Mouse (Mus musculus) forebrain, embryonic 15.5 days (tissue): ENCODE results near the gene Gm3727. TPM values are rescaled to one million over a fixed set of nuclear protein-coding genes. Genes with fewer than 3 reads are reported as not detected.
"Not testable (repeated sequence)": the region's sequence is repeated elsewhere in the genome, so short reads cannot be mapped to it uniquely, and the experiment has no call there.

Source experiments
- ATAC-seq: fragments of 200-750 bp; cut with Nextera tagmentation; replicated peaks from 2 replicates; pipeline ENCODE4 v1.8.0; 2017; ENCODE audit warnings: mild to moderate bottlenecking, moderate TSS enrichment, moderate library complexity
- H3K27ac ChIP-seq: fragments of 300-500 bp; sonication (generic); replicated peaks from 2 replicates; pipeline ENCODE4 v1.5.1; 2015; ENCODE audit warnings: mild to moderate bottlenecking, inconsistent platforms
- H3K27me3 ChIP-seq: fragments of 300-500 bp; sonication (generic); 2 replicates; pipeline ENCODE4 v1.6.1; 2015; ENCODE audit warnings: inconsistent platforms
- H3K36me3 ChIP-seq: fragments of 300-500 bp; sonication (generic); 2 replicates; pipeline ENCODE4 v1.6.1; 2015; ENCODE audit warnings: mild to moderate bottlenecking, inconsistent platforms
- H3K4me1 ChIP-seq: fragments of 300-500 bp; sonication (generic); 2 replicates; pipeline ENCODE4 v1.6.1; 2015; ENCODE audit warnings: inconsistent platforms
- H3K4me2 ChIP-seq: fragments of 300-500 bp; sonication (generic); replicated peaks from 2 replicates; pipeline ENCODE4 v1.6.1; 2015; ENCODE audit warnings: mild to moderate bottlenecking, inconsistent platforms
- H3K4me3 ChIP-seq: fragments of 300-500 bp; sonication (generic); 2 replicates; pipeline ENCODE4 v1.5.1; 2015; ENCODE audit warnings: mild to moderate bottlenecking, inconsistent platforms
- H3K9ac ChIP-seq: fragments of 300-500 bp; sonication (generic); replicated peaks from 2 replicates; pipeline ENCODE4 v1.6.1; 2015; ENCODE audit warnings: mild to moderate bottlenecking, inconsistent platforms
- H3K9me3 ChIP-seq: fragments of 300-500 bp; sonication (generic); 2 replicates; pipeline ENCODE4 v1.6.1; 2016; ENCODE audit warnings: inconsistent platforms
- WGBS: fragments of 180-500 bp; shearing (Covaris S2); methylation state at CpG from one replicate; pipeline ENCODE4 v1.1.7; 2015; ENCODE audit warnings: mixed read lengths; 5-methylcytosine and 5-hydroxymethylcytosine counted together
- polyA plus RNA-seq: library from polyadenylated mRNA; unstranded; fragments of >200 nt; fragmentation: Nextera tagmentation; extraction: Ambion mirVana; gene quantifications from 2 replicates; pipeline ENCODE4 v1.2.1, GENCODE M21; 2015

Gene Gm3727
- not detected in 2 replicates for polyA plus RNA-seq

DNA sequence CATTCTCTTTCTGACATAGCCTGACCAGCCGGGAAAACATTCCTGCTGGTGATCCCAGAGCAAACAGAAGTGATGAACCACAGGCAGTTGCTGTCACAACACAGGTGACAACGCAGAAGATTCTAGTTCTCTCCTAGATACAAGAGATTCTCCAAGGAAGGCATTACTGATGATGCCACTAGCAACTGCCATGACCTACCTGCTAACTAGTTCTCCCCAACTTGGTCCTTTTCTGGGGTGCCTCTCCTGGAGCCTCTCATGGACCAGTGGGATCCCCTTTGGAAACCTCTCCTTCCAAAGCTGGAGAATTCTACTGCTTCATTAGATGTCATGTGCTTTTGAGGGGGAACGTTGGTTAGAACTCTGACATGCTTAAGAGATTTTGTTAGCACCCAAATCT is at the start of gene Gm3727:
Gene Gm3727 (minus strand): TSS at position 101 of the 400 bp plus-strand sequence.
- not testable (repeated sequence) for H3K36me3 ChIP-seq, H3K27ac ChIP-seq, H3K4me1 ChIP-seq, H3K4me2 ChIP-seq, ATAC-seq, H3K4me3 ChIP-seq, H3K9me3 ChIP-seq, H3K27me3 ChIP-seq, H3K9ac ChIP-seq
- 79% methylated on average over 3 of the region's 3 CpGs for WGBS

DNA sequence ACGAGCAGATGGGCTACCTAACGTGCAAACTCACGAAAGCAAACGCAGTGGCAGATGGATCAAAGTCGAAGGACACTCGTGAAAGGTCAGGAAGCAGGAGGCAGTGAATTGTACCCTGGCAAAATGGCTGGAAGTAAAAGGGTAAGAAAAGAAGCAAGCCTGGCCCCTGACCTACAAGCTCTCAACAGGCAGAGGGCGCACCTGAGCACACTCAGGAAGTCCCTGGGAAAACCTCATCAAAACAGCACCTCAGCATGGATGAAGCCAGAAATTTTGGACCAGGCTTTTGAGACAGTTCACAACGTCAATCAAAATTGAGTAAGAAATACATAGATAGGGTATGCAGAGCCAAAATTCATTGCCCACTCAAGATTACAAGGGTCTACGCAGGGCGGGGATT is 21.0 kb downstream of the Gm3727 start:
- H3K27ac ChIP-seq, H3K4me2 ChIP-seq, H3K36me3 ChIP-seq, ATAC-seq, H3K27me3 ChIP-seq, H3K9me3 ChIP-seq, H3K4me1 ChIP-seq, H3K9ac ChIP-seq, H3K4me3 ChIP-seq: not testable (repeated sequence)
- 1% methylated on average over 8 of the region's 10 CpGs for WGBS

Other genes starting within 250 kb of the Gm3727 start
- gene Gm10406, start 237.3 kb downstream of the Gm3727 start, polyA plus RNA-seq, result 2.3 TPM in 2 replicates
- not detected in 2 replicates for gene Gm3685, start 219.7 kb downstream of the Gm3727 start, polyA plus RNA-seq
- 2.7 and 4.8 TPM in 2 replicates for gene Gm3696, start 164.1 kb downstream of the Gm3727 start, polyA plus RNA-seq
- not detected in 2 replicates for gene Gm6676, start 139.3 kb downstream of the Gm3727 start, polyA plus RNA-seq
- gene Gm3512, start 90.2 kb downstream of the Gm3727 start, polyA plus RNA-seq, result 6.6 and 7.4 TPM in 2 replicates
- gene Gm16434, start 70.2 kb downstream of the Gm3727 start, polyA plus RNA-seq, result not detected in 2 replicates
- 4.6 and 5.0 TPM in 2 replicates for gene Gm3739, start 50.3 kb upstream of the Gm3727 start, polyA plus RNA-seq
- not detected in 2 replicates for gene Gm5797, start 67.7 kb upstream of the Gm3727 start, polyA plus RNA-seq
- not detected in 2 replicates for gene Gm8374, start 100.4 kb upstream of the Gm3727 start, polyA plus RNA-seq
- gene Gm3755, start 186.2 kb upstream of the Gm3727 start, polyA plus RNA-seq, result not detected in 2 replicates
- gene Gm3752, start 219.0 kb upstream of the Gm3727 start, polyA plus RNA-seq, result 8.8 and 9.1 TPM in 2 replicates